Mouse (Mus musculus) hindbrain, embryonic 10.5 days (tissue): ENCODE data around the gene Trpv4. TPM values are rescaled to one million over a fixed set of nuclear protein-coding genes. Genes with fewer than 3 reads are reported as not detected.

Experiments used
- DNase-seq: peaks from one replicate; pipeline ENCODE4 v3.0.0-alpha.2; 2017; ENCODE audit warnings: low spot score
- H3K27ac ChIP-seq: fragments of 300-500 bp; sonication (generic); 2 replicates; pipeline ENCODE4 v1.5.1; 2016; ENCODE audit warnings: mild to moderate bottlenecking, moderate library complexity
- H3K27me3 ChIP-seq: fragments of 300-500 bp; sonication (generic); 2 replicates; pipeline ENCODE4 v1.6.1; 2016; ENCODE audit warnings: mild to moderate bottlenecking; ENCODE audit not compliant: poor library complexity, insufficient read depth, severe bottlenecking
- H3K36me3 ChIP-seq: fragments of 300-500 bp; sonication (generic); 2 replicates; pipeline ENCODE4 v1.6.1; 2016; ENCODE audit warnings: mild to moderate bottlenecking, moderate library complexity
- H3K4me1 ChIP-seq: fragments of 300-500 bp; sonication (generic); replicated peaks from 2 replicates; pipeline ENCODE4 v1.6.1; 2016; ENCODE audit warnings: mild to moderate bottlenecking
- H3K4me3 ChIP-seq: fragments of 300-500 bp; sonication (generic); 2 replicates; pipeline ENCODE4 v1.5.1; 2016; ENCODE audit warnings: mild to moderate bottlenecking, moderate library complexity
- H3K9me3 ChIP-seq: fragments of 300-500 bp; sonication (generic); 2 replicates; pipeline ENCODE4 v1.6.1; 2016; ENCODE audit warnings: mild to moderate bottlenecking, moderate library complexity
- WGBS: fragments of 180-500 bp; shearing (Covaris S2); methylation state at CpG from one replicate; pipeline ENCODE4 v1.1.7; 2016; 5-methylcytosine and 5-hydroxymethylcytosine counted together
- polyA plus RNA-seq: library from polyadenylated mRNA; unstranded; fragments of >200 nt; fragmentation: Nextera tagmentation; extraction: Ambion mirVana; gene quantifications from 2 replicates; pipeline ENCODE4 v1.2.1, GENCODE M21; 2016

The Trpv4 gene
- polyA plus RNA-seq, 1 experiment from 2014 or later, result 0.64 TPM

DNA sequence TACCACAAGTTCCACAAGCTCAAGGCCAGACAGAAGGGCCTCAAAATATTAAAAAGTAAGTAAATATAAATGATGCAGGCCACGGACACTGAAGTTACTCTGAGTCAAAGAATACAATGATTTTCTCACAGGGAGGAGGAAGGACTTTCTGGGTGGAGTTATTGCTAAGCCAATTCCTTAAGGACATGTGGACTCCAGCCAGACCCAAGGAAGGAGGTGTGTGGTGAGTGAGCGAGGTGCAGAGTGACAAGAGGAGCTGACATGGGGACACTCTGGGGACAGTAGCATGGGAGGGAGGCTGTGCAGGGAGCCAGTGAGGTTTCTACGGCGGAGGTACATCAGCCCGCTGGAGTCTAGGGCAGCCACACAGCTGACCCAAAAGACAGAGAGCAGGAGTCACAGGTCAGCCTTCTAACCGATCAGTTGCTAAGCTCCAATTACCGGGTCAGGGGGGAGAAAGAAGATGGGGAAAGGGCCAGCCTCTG lies 28.5 kb upstream of the Trpv4 start:
- Histone ChIP-seq H3K27ac (no peak overlapping the region), H3K36me3 (no peaks in the 10 kb centered on the region), H3K4me3 (no peak overlapping the region), H3K4me1 (peaks cover 73% of the 10 kb centered on the region), H3K9me3 (no peaks in the 10 kb centered on the region), H3K27me3 (peaks cover under 1% of the 10 kb centered on the region; the same call in 1 of the 2 replicates)
- peak; percentile 23 for DNase-seq
- 54% methylated on average over 7 of the region's 7 CpGs for WGBS

GRCm38 (mm10) chr5:114685986-114686385 lies 27.8 kb upstream of the Trpv4 start:
- Histone ChIP-seq H3K4me3 (no peak overlapping the region), H3K36me3 (no peaks in the 10 kb centered on the region), H3K9me3 (no peaks in the 10 kb centered on the region), H3K4me1 (peaks cover 75% of the 10 kb centered on the region), H3K27me3 (no peaks in the 10 kb centered on the region), H3K27ac (no peak overlapping the region)
- no peak for DNase-seq
- 90% methylated on average over 5 of the region's 5 CpGs for WGBS

DNA sequence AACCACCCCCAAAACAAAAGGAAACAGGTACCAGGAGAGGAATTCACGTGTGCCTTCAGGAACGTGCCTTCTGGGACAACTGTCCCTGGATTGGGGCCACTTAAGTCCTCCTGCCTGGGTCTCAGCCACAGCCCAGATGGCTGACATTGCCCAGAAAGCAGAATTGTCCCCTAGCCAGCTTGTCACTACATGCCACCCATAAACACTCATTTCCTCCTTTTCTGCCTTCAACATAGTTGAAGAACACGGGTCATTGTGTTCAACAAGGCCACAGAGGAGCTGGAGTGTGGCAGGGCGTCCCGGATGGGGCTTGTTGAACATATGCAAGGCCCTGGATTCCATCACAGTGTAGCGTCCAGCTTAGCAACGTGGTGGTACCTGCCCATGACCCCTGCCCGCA lies 23.5 kb upstream of the Trpv4 start:
- Histone ChIP-seq H3K36me3 (peaks cover 8% of the 10 kb centered on the region), H3K4me3 (no peak overlapping the region), H3K4me1 (peaks cover 66% of the 10 kb centered on the region), H3K27me3 (no peaks in the 10 kb centered on the region), H3K9me3 (no peaks in the 10 kb centered on the region), H3K27ac (peak overlapping the region; percentile 35; the same call in 1 of the 2 replicates)
- WGBS, result 79% methylated on average over 8 of the region's 8 CpGs
- no peak for DNase-seq

GRCm38 (mm10) chr5:114680676-114681285 lies 22.6 kb upstream of the Trpv4 start:
- DNase-seq, result no peak
- H3K36me3 ChIP-seq, result peaks cover 18% of the 10 kb centered on the region
- peak overlapping the region; percentile 77 for H3K27ac ChIP-seq
- peaks cover 65% of the 10 kb centered on the region for H3K4me1 ChIP-seq
- H3K27me3 ChIP-seq, result no peaks in the 10 kb centered on the region
- 78% methylated on average over 19 of the region's 19 CpGs for WGBS
- H3K9me3 ChIP-seq, result no peaks in the 10 kb centered on the region
- no peak overlapping the region for H3K4me3 ChIP-seq

DNA sequence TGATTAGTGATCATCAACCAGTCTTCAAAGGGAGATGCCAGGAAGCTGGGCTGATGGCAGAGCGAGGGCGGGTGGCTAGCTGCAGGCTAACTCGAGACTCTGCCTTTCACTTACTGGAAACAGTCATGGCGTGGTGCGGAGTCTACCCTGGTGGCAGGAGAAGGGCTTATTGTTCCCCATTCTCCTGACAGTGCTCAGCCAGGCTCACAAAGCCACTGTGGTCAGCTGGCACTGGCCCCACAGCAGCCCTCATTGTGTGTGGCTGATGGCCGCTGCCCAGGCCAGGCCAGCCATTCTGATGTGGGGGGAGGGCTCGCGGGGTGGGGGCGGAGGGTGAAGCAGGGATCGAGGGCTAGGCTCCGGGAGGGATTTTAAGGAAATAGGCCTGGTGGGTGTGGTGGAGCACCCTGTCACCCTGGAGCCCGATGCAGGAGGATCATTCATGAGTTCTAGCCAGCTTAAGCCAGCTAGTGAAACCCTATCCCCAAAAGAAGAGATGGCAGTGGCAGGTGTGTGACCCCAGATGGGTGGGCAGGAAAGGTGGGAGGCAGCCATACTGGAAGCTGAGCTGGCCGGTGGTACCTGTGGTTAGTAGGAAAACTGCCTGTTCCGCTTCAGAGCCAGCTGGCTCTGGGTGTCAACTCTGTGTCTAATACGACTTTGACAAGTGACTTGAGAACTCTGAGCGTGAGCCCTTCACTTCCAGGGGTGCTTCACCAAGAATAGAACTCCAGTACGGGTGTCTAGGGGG lies 21.8 kb upstream of the Trpv4 start:
- no peaks in the 10 kb centered on the region for H3K27me3 ChIP-seq
- H3K9me3 ChIP-seq, result no peaks in the 10 kb centered on the region
- peak overlapping the region; percentile 77 for H3K27ac ChIP-seq
- peaks cover 23% of the 10 kb centered on the region for H3K36me3 ChIP-seq
- H3K4me1 ChIP-seq, result peaks cover 60% of the 10 kb centered on the region
- peak; percentile 14 for DNase-seq
- H3K4me3 ChIP-seq, result no peak overlapping the region
- 66% methylated on average over 17 of the region's 17 CpGs for WGBS

GRCm38 (mm10) chr5:114674594-114674993 lies 16.4 kb upstream of the Trpv4 start:
- WGBS, result 83% methylated on average over 8 of the region's 8 CpGs

DNA sequence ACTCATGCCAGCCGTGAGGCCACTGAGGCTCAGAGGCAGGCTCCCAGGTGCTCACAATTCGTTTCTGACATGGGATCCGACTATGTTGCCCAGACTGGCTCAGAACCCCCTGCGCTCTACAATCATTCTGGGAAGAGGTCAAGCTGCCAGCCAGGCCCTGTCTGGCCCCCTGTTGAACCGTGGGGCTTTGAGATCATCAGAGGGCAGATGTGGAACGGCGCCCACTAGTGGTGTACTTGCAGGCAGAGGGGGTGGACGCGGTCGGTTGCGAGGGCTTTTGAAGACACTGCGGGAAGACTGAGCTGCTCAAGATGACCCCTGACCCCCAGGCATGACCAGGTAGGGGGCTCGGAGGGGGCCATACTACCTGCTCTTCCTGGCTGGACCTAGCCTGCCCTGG lies 14.9 kb upstream of the Trpv4 start:
- WGBS, result 85% methylated on average over 13 of the region's 13 CpGs
- Histone ChIP-seq H3K4me1 (peaks cover 2% of the 10 kb centered on the region; the same call in 1 of the 2 replicates), H3K27me3 (peaks cover 4% of the 10 kb centered on the region; the same call in 1 of the 2 replicates), H3K36me3 (peaks cover 55% of the 10 kb centered on the region), H3K27ac (no peak overlapping the region), H3K9me3 (no peaks in the 10 kb centered on the region), H3K4me3 (no peak overlapping the region)
- DNase-seq, result no peak

More at GRCm38 (mm10) chr5:114674594-114674993, 16.4 kb upstream of the Trpv4 start:
- Histone ChIP-seq H3K4me3 (no peak overlapping the region), H3K9me3 (no peaks in the 10 kb centered on the region), H3K27me3 (no peaks in the 10 kb centered on the region; the same call in 1 of the 2 replicates), H3K4me1 (peaks cover 13% of the 10 kb centered on the region), H3K36me3 (peaks cover 55% of the 10 kb centered on the region), H3K27ac (no peak overlapping the region)
- no peak for DNase-seq

GRCm38 (mm10) chr5:114669014-114669413 lies 10.8 kb upstream of the Trpv4 start:
- H3K27ac ChIP-seq, result no peak overlapping the region
- 93% methylated on average over 5 of the region's 5 CpGs for WGBS

GRCm38 (mm10) chr5:114667228-114667856 lies 9.1 kb upstream of the Trpv4 start:
- Histone ChIP-seq H3K36me3 (peaks cover 9% of the 10 kb centered on the region), H3K9me3 (no peaks in the 10 kb centered on the region), H3K27me3 (peaks cover 4% of the 10 kb centered on the region; the same call in 1 of the 2 replicates), H3K4me3 (peak overlapping the region; percentile 45), H3K4me1 (peaks cover 19% of the 10 kb centered on the region), H3K27ac (peak overlapping the region; percentile 56; the same call in 1 of the 2 replicates)
- 4% methylated on average over 36 of the region's 36 CpGs for WGBS
- peak; percentile 99 for DNase-seq

More at GRCm38 (mm10) chr5:114669014-114669413, 10.8 kb upstream of the Trpv4 start:
- Histone ChIP-seq H3K9me3 (no peaks in the 10 kb centered on the region), H3K27me3 (peaks cover 4% of the 10 kb centered on the region; the same call in 1 of the 2 replicates), H3K36me3 (peaks cover 23% of the 10 kb centered on the region), H3K4me3 (no peak overlapping the region), H3K4me1 (peaks cover 19% of the 10 kb centered on the region)
- DNase-seq, result no peak

DNA sequence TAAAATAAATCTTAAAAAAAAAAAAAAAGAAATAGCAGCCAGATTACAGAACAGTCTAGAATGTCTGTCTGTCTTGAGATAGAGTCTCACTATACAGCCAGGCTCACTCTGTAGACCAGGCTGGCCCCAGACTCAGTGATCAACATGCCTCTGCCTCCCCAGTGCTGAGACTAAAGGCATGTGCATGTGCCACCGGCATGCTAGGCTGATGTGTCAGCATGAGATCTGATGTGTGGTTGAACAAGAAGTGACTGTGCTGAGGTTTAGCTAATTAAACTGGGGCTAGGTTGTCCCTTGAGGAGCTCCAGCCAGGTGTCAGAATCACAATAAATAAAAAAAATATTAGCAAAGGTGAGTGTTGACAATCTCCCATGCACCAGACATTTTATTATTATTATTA lies 8.4 kb upstream of the Trpv4 start:
- peaks cover 9% of the 10 kb centered on the region for H3K36me3 ChIP-seq
- no peak overlapping the region for H3K27ac ChIP-seq
- H3K27me3 ChIP-seq, result peaks cover 4% of the 10 kb centered on the region; the same call in 1 of the 2 replicates
- H3K4me1 ChIP-seq, result peaks cover 19% of the 10 kb centered on the region
- H3K9me3 ChIP-seq, result no peaks in the 10 kb centered on the region
- H3K4me3 ChIP-seq, result no peak overlapping the region
- 78% methylated on average over 1 of the region's 1 CpGs for WGBS
- DNase-seq, result no peak

DNA sequence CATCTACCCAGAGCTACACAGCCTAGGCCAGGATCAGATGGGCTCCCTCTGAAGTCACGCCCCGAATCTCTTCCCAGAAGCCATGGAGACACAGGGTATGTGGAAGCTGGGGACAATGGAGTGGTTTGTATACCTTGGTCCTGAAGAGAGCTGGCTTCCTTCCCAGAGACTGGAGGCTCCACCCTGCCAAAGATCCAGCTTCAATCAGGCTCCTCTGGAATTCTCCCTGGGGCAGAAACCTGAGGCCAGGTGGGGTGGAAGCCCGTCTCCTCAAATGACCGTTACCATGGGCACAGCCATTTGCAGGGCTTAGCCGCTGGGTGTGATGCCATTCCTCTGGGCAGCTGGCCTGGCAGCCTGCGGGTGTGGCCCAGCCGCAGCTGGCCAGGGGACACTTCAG lies 6.5 kb upstream of the Trpv4 start:
- H3K36me3 ChIP-seq, result peaks cover 1% of the 10 kb centered on the region; the same call in 1 of the 2 replicates
- no peak for DNase-seq
- 80% methylated on average over 7 of the region's 7 CpGs for WGBS
- no peaks in the 10 kb centered on the region for H3K9me3 ChIP-seq
- peaks cover 16% of the 10 kb centered on the region for H3K27me3 ChIP-seq
- no peak overlapping the region for H3K4me3 ChIP-seq
- H3K4me1 ChIP-seq, result peaks cover 19% of the 10 kb centered on the region
- H3K27ac ChIP-seq, result no peak overlapping the region

- no peak for DNase-seq
- WGBS, result 92% methylated on average over 4 of the region's 4 CpGs
- H3K36me3 ChIP-seq, result no peaks in the 10 kb centered on the region
- peaks cover 22% of the 10 kb centered on the region for H3K27me3 ChIP-seq
- H3K27ac ChIP-seq, result no peak overlapping the region
- H3K9me3 ChIP-seq, result no peaks in the 10 kb centered on the region
- peaks cover 17% of the 10 kb centered on the region for H3K4me1 ChIP-seq
- no peak overlapping the region for H3K4me3 ChIP-seq
Measured at GRCm38 (mm10) chr5:114664139-114664538, 5.9 kb upstream of the Trpv4 start.
